Mouse (Mus musculus): ENCODE measurements at regions not wholly inside any gene's neighbourhood (a gene's known extent, or its start where the extent isn't known, plus 50 kb on each side); places are given as distances from the start of the nearest gene placed in this dataset.

DNA sequence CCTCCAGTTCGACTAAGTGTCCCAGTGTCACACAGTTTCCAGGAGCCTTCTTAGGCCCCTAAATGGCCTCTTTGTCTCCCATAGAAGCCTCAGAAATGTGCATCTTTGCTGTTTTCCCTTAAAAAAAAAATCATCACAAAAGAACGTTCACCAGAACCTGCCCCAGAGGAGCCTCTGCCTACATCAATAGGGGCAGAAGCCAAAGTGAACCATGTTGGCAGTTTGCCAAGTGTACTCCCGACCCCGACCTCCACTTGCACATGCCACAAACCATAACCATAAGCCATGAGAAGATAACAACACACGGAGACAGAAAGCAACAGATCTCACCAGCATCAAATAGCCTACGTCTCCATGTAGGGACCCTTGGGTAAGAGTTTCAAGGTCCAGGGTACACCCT is 388.4 kb downstream of the Nedd1 start:
- Histone ChIP-seq H3K27ac (ENCODE audit: low read depth, low read length) (peak overlapping the region; percentile 78), H3K9ac (ENCODE audit: low read length) (no peak overlapping the region), H3K27me3 (replicated peaks; ENCODE audit: control insufficient read depth, insufficient read depth, low read length) (no peaks in the 10 kb centered on the region), H3K36me3 (ENCODE audit: control insufficient read depth, insufficient read depth, low read length) (no peaks in the 10 kb centered on the region), H3K4me1 (ENCODE audit: control insufficient read depth, insufficient read depth, low read length) (peaks cover 15% of the 10 kb centered on the region; the same call in 1 of the 2 replicates), H3K4me2 (ENCODE audit: low read length) (no peak overlapping the region), H3K9me3 (replicated peaks; ENCODE audit: control insufficient read depth, low read length) (no peaks in the 10 kb centered on the region), H3K4me3 (ENCODE audit: low read depth, low read length) (no peak overlapping the region)
- 11% methylated on average over 6 of the region's 6 CpGs for WGBS
- no peak for ATAC-seq
- DNase-seq (ENCODE audit: low spot score): no peak

- Histone ChIP-seq H3K4me2 (ENCODE audit: low read length) (no peak overlapping the region), H3K9ac (ENCODE audit: low read length) (no peak overlapping the region), H3K36me3 (ENCODE audit: control insufficient read depth, insufficient read depth, low read length) (no peaks in the 10 kb centered on the region), H3K27me3 (replicated peaks; ENCODE audit: control insufficient read depth, insufficient read depth, low read length) (no peaks in the 10 kb centered on the region), H3K4me3 (ENCODE audit: low read depth, low read length) (no peak overlapping the region), H3K27ac (ENCODE audit: low read depth, low read length) (peak overlapping the region; percentile 78), H3K9me3 (replicated peaks; ENCODE audit: control insufficient read depth, low read length) (no peaks in the 10 kb centered on the region), H3K4me1 (ENCODE audit: control insufficient read depth, insufficient read depth, low read length) (peaks cover 15% of the 10 kb centered on the region; the same call in 1 of the 2 replicates)
- ATAC-seq: peak; percentile 92
- WGBS: 4% methylated on average over 3 of the region's 3 CpGs
- DNase-seq (ENCODE audit: low spot score): peak; percentile 92
Observed at GRCm38 (mm10) chr10:92333042-92333774, 389.0 kb downstream of the Nedd1 start.

- H3K27ac ChIP-seq (ENCODE audit: low read depth, low read length): no peak overlapping the region
- H3K9ac ChIP-seq (ENCODE audit: low read length): no peak overlapping the region
- H3K4me1 ChIP-seq (ENCODE audit: control insufficient read depth, insufficient read depth, low read length): peaks cover 15% of the 10 kb centered on the region; the same call in 1 of the 2 replicates
- H3K27me3 ChIP-seq (replicated peaks; ENCODE audit: control insufficient read depth, insufficient read depth, low read length): no peaks in the 10 kb centered on the region
- WGBS: 15% methylated on average over 10 of the region's 10 CpGs
- no peaks in the 10 kb centered on the region for H3K36me3 ChIP-seq (ENCODE audit: control insufficient read depth, insufficient read depth, low read length)
- DNase-seq (ENCODE audit: low spot score): peak; percentile 68
- H3K9me3 ChIP-seq (replicated peaks; ENCODE audit: control insufficient read depth, low read length): no peaks in the 10 kb centered on the region
- no peak overlapping the region for H3K4me2 ChIP-seq (ENCODE audit: low read length)
- 0 out of 2 replicates have a peak, but pooled peaks have one; percentile 8 for ATAC-seq
- H3K4me3 ChIP-seq (ENCODE audit: low read depth, low read length): no peak overlapping the region
Observed at GRCm38 (mm10) chr10:92330150-92330549, 392.1 kb downstream of the Nedd1 start.

GRCm38 (mm10) chr10:92329661-92330060 is 392.6 kb downstream of the Nedd1 start:
- 67% methylated on average over 1 of the region's 1 CpGs for WGBS
- ATAC-seq (no peak), DNase-seq (ENCODE audit: low spot score) (no peak)
- no peak overlapping the region for H3K9ac ChIP-seq (ENCODE audit: low read length)
- peaks cover 18% of the 10 kb centered on the region; the same call in 1 of the 2 replicates for H3K4me1 ChIP-seq (ENCODE audit: control insufficient read depth, insufficient read depth, low read length)
- no peak overlapping the region for H3K4me3 ChIP-seq (ENCODE audit: low read depth, low read length)
- no peaks in the 10 kb centered on the region for H3K9me3 ChIP-seq (replicated peaks; ENCODE audit: control insufficient read depth, low read length)
- no peaks in the 10 kb centered on the region for H3K27me3 ChIP-seq (replicated peaks; ENCODE audit: control insufficient read depth, insufficient read depth, low read length)
- H3K4me2 ChIP-seq (ENCODE audit: low read length): no peak overlapping the region
- no peaks in the 10 kb centered on the region for H3K36me3 ChIP-seq (ENCODE audit: control insufficient read depth, insufficient read depth, low read length)
- 0 out of 2 replicates have a peak overlapping the region, but pooled peaks have one; percentile 15 for H3K27ac ChIP-seq (ENCODE audit: low read depth, low read length)

GRCm38 (mm10) chr10:92325284-92325989 is 396.8 kb downstream of the Nedd1 start:
- WGBS: 83% methylated on average over 4 of the region's 4 CpGs
- DNase-seq (ENCODE audit: low spot score) (no peak), ATAC-seq (no peak)
- Histone ChIP-seq H3K4me2 (ENCODE audit: low read length) (no peak overlapping the region), H3K4me3 (ENCODE audit: low read depth, low read length) (no peak overlapping the region), H3K9me3 (replicated peaks; ENCODE audit: control insufficient read depth, low read length) (no peaks in the 10 kb centered on the region), H3K27me3 (replicated peaks; ENCODE audit: control insufficient read depth, insufficient read depth, low read length) (no peaks in the 10 kb centered on the region), H3K36me3 (ENCODE audit: control insufficient read depth, insufficient read depth, low read length) (no peaks in the 10 kb centered on the region), H3K27ac (ENCODE audit: low read depth, low read length) (no peak overlapping the region), H3K9ac (ENCODE audit: low read length) (no peak overlapping the region), H3K4me1 (ENCODE audit: control insufficient read depth, insufficient read depth, low read length) (peaks cover 5% of the 10 kb centered on the region; the same call in 1 of the 2 replicates)

- H3K4me2 ChIP-seq (ENCODE audit: low read length): no peak overlapping the region
- DNase-seq (ENCODE audit: low spot score) (peak; percentile 69), ATAC-seq (no peak)
- no peaks in the 10 kb centered on the region for H3K27me3 ChIP-seq (replicated peaks; ENCODE audit: control insufficient read depth, insufficient read depth, low read length)
- WGBS: 35% methylated on average over 3 of the region's 3 CpGs
- H3K36me3 ChIP-seq (ENCODE audit: control insufficient read depth, insufficient read depth, low read length): no peaks in the 10 kb centered on the region
- no peak overlapping the region for H3K4me3 ChIP-seq (ENCODE audit: low read depth, low read length)
- H3K4me1 ChIP-seq (ENCODE audit: control insufficient read depth, insufficient read depth, low read length): no peaks in the 10 kb centered on the region
- H3K9ac ChIP-seq (ENCODE audit: low read length): no peak overlapping the region
- no peaks in the 10 kb centered on the region for H3K9me3 ChIP-seq (replicated peaks; ENCODE audit: control insufficient read depth, low read length)
- H3K27ac ChIP-seq (ENCODE audit: low read depth, low read length): no peak overlapping the region
Observed at GRCm38 (mm10) chr10:92314606-92315005, 407.6 kb downstream of the Nedd1 start.

DNA sequence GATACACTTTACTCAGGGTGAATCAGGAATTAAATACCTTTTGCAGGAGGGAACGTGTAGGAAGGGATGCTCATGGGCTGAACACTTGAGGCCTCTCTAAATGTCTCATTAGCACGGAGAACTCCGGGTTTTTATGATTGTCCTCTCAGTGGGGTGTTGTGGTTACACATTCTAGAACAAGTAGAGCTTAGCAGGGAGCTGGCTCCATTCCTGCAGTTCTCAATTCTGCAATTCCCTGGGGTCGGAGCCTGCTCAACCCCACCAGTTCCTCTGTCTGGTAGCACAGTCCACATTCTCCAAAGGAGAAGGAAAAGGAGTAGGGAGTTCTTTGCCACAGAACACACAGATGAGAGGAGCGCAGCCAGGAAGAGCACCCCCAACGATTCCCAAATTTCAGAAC is 409.9 kb downstream of the Nedd1 start:
- H3K27me3 ChIP-seq (replicated peaks; ENCODE audit: control insufficient read depth, insufficient read depth, low read length): no peaks in the 10 kb centered on the region
- WGBS: 64% methylated on average over 6 of the region's 6 CpGs
- ATAC-seq: no peak

DNA sequence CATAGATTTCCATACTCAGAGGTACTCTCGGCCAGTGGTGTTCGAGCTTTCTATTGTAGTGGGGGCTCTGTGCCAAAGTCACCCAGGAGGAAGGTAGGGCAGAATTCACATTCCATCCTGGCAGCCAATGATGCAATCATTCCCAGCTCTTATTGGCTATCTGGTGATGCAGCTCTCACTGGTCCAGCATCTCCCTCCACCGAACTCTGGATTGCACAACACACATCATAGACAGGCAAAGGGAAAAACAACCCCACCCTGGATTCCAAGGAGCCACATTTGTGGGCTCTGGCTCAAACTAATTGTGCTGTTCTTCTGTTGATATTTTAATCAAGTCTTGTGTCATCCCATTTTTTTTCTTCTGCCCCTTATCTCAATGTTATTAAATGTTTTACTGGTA is 413.6 kb downstream of the Nedd1 start:
- Histone ChIP-seq H3K4me3 (ENCODE audit: low read depth, low read length) (no peak overlapping the region), H3K4me1 (ENCODE audit: control insufficient read depth, insufficient read depth, low read length) (no peaks in the 10 kb centered on the region), H3K4me2 (ENCODE audit: low read length) (no peak overlapping the region), H3K9me3 (replicated peaks; ENCODE audit: control insufficient read depth, low read length) (no peaks in the 10 kb centered on the region), H3K36me3 (ENCODE audit: control insufficient read depth, insufficient read depth, low read length) (no peaks in the 10 kb centered on the region), H3K9ac (ENCODE audit: low read length) (no peak overlapping the region), H3K27me3 (replicated peaks; ENCODE audit: control insufficient read depth, insufficient read depth, low read length) (no peaks in the 10 kb centered on the region), H3K27ac (ENCODE audit: low read depth, low read length) (no peak overlapping the region)
- ATAC-seq (no peak), DNase-seq (ENCODE audit: low spot score) (no peak)
- WGBS: 85% methylated on average over 3 of the region's 3 CpGs

More for the DNA sequence above, 409.9 kb downstream of the Nedd1 start:
- Histone ChIP-seq H3K9me3 (replicated peaks; ENCODE audit: control insufficient read depth, low read length) (no peaks in the 10 kb centered on the region), H3K36me3 (ENCODE audit: control insufficient read depth, insufficient read depth, low read length) (no peaks in the 10 kb centered on the region), H3K4me2 (ENCODE audit: low read length) (no peak overlapping the region), H3K27ac (ENCODE audit: low read depth, low read length) (no peak overlapping the region), H3K4me1 (ENCODE audit: control insufficient read depth, insufficient read depth, low read length) (no peaks in the 10 kb centered on the region), H3K4me3 (ENCODE audit: low read depth, low read length) (no peak overlapping the region), H3K9ac (ENCODE audit: low read length) (no peak overlapping the region)
- no peak for DNase-seq (ENCODE audit: low spot score)

- Histone ChIP-seq H3K27me3 (replicated peaks; ENCODE audit: control insufficient read depth, insufficient read depth, low read length) (no peaks in the 10 kb centered on the region), H3K4me2 (ENCODE audit: low read length) (no peak overlapping the region), H3K4me3 (ENCODE audit: low read depth, low read length) (no peak overlapping the region), H3K4me1 (ENCODE audit: control insufficient read depth, insufficient read depth, low read length) (no peaks in the 10 kb centered on the region), H3K9ac (ENCODE audit: low read length) (no peak overlapping the region), H3K9me3 (replicated peaks; ENCODE audit: control insufficient read depth, low read length) (no peaks in the 10 kb centered on the region), H3K36me3 (ENCODE audit: control insufficient read depth, insufficient read depth, low read length) (no peaks in the 10 kb centered on the region), H3K27ac (ENCODE audit: low read depth, low read length) (no peak overlapping the region)
- DNase-seq (ENCODE audit: low spot score) (peak; percentile 75), ATAC-seq (no peak)
- WGBS: 22% methylated on average over 3 of the region's 3 CpGs
Observed at GRCm38 (mm10) chr10:92307861-92308260, 414.4 kb downstream of the Nedd1 start.
